Mouse (Mus musculus) CH12.LX (cell line): ENCODE measurements around the gene Tgfbr3. TPM values are rescaled to one million over a fixed set of nuclear protein-coding genes. Genes with fewer than 3 reads are reported as not detected.

Source experiments
- DNase-seq: peaks from one replicate; pipeline ENCODE4 v3.0.0-alpha.2; 2013; ENCODE audit errors: extremely low read depth
- H3K27ac ChIP-seq: 2 replicates; pipeline ENCODE4 v1.5.1; 2012; ENCODE audit warnings: low read depth, mild to moderate bottlenecking, control low read depth, moderate library complexity; ENCODE audit not compliant: insufficient read depth
- H3K27me3 ChIP-seq: replicated peaks from 2 replicates; pipeline ENCODE3; 2012; ENCODE audit warnings: inconsistent platforms
- H3K36me3 ChIP-seq, 2 experiments: replicated peaks in 1 of 2; 2 replicates each; pipeline versions ENCODE3 to v1.6.1; 2012; ENCODE audit warnings: inconsistent platforms in 1 of 2, low read length in 1 of 2, mild to moderate bottlenecking in 1 of 2, mixed read lengths in 1 of 2, moderate library complexity in 1 of 2; ENCODE audit not compliant: control insufficient read depth in 1 of 2, insufficient read depth in 1 of 2
- H3K4me1 ChIP-seq, 2 experiments: 2 replicates each; pipeline ENCODE4 v1.6.1; 2012; ENCODE audit warnings: inconsistent platforms in 1 of 2, moderate library complexity in 1 of 2; ENCODE audit not compliant: insufficient read depth in 2 of 2, control insufficient read depth in 1 of 2
- H3K4me2 ChIP-seq: 2 replicates; pipeline ENCODE4 v1.6.1; 2012; ENCODE audit warnings: low read depth, mild to moderate bottlenecking, control low read depth; ENCODE audit not compliant: poor library complexity, insufficient read depth, severe bottlenecking
- H3K4me3 ChIP-seq, 3 experiments: fragments of 150-350 bp in 1 of 3; sonication (generic) in 1 of 3; replicated peaks in 1 of 3; 2 replicates each; pipeline versions ENCODE3 to v1.5.1; 2011 to 2012; ENCODE audit warnings: low read depth in 2 of 3, low read length in 2 of 3, mild to moderate bottlenecking in 2 of 3, moderate library complexity in 2 of 3, control low read depth in 1 of 3, improper control_type of control experiment in 1 of 3, inconsistent platforms in 1 of 3, mixed read lengths in 1 of 3; ENCODE audit not compliant: poor library complexity in 1 of 3
- H3K79me2 ChIP-seq: replicated peaks from 2 replicates; pipeline ENCODE4 v1.6.1; 2012; ENCODE audit warnings: mild to moderate bottlenecking, moderate library complexity; ENCODE audit not compliant: control insufficient read depth, poor library complexity, insufficient read depth, severe bottlenecking; ENCODE audit errors: extremely low read depth
- H3K9ac ChIP-seq: 2 replicates; pipeline ENCODE4 v1.6.1; 2012; ENCODE audit warnings: low read depth, mild to moderate bottlenecking, control low read depth, moderate library complexity; ENCODE audit not compliant: insufficient read depth
- H3K9me3 ChIP-seq: replicated peaks from 2 replicates; pipeline ENCODE3; 2012; ENCODE audit warnings: low read length, inconsistent platforms, mixed read lengths
- EP300 ChIP-seq: IDR thresholded peaks from 2 replicates; pipeline ENCODE4 v1.6.1; 2011; ENCODE audit warnings: low read length, improper control_type of control experiment
- ETS1 ChIP-seq: conservative IDR thresholded peaks from 2 replicates; pipeline ENCODE4 v1.6.1; 2012; ENCODE audit warnings: low read depth, mild to moderate bottlenecking, inconsistent platforms, low read length, improper control_type of control experiment, moderate library complexity
- GABPA ChIP-seq: IDR thresholded peaks from 2 replicates; pipeline ENCODE4 v1.6.1; 2012; ENCODE audit warnings: low read depth, low read length, improper control_type of control experiment, inconsistent platforms; ENCODE audit not compliant: insufficient replicate concordance
- JUND ChIP-seq: conservative IDR thresholded peaks from 2 replicates; pipeline ENCODE4 v1.6.1; 2011; ENCODE audit warnings: low read depth, low read length, improper control_type of control experiment
- KAT2A ChIP-seq: IDR thresholded peaks from 2 replicates; pipeline ENCODE4 v1.6.1; 2012; ENCODE audit warnings: low read length, improper control_type of control experiment, inconsistent platforms; ENCODE audit not compliant: insufficient replicate concordance
- MAX ChIP-seq: IDR thresholded peaks from 2 replicates; pipeline ENCODE4 v1.6.1; 2011; ENCODE audit warnings: low read length, improper control_type of control experiment
- MEF2A ChIP-seq: IDR thresholded peaks from 2 replicates; pipeline ENCODE4 v1.6.1; 2014; ENCODE audit warnings: low read depth, mild to moderate bottlenecking, inconsistent platforms, low read length, improper control_type of control experiment, borderline replicate concordance
- MXI1 ChIP-seq: IDR thresholded peaks from 2 replicates; pipeline ENCODE4 v1.6.1; 2011; ENCODE audit warnings: mild to moderate bottlenecking, low read depth, low read length, improper control_type of control experiment
- NRF1 ChIP-seq: IDR thresholded peaks from 2 replicates; pipeline ENCODE4 v1.6.1; 2014; ENCODE audit warnings: low read depth, mild to moderate bottlenecking, inconsistent platforms, low read length, improper control_type of control experiment, moderate library complexity
- PAX5 ChIP-seq: IDR thresholded peaks from 2 replicates; pipeline ENCODE4 v1.6.1; 2012; ENCODE audit warnings: low read length, inconsistent platforms, mixed read lengths
- POLR2A ChIP-seq: IDR thresholded peaks from 2 replicates; pipeline ENCODE4 v1.6.1; 2011; ENCODE audit warnings: low read depth, mild to moderate bottlenecking, improper control_type of control experiment, low read length
- POLR2AphosphoS2 ChIP-seq: IDR thresholded peaks from 2 replicates; pipeline ENCODE4 v1.6.1; 2011; ENCODE audit warnings: low read depth, low read length, improper control_type of control experiment
- RAD21 ChIP-seq: IDR thresholded peaks from 2 replicates; pipeline ENCODE4 v1.6.1; 2011; ENCODE audit warnings: low read depth, mild to moderate bottlenecking, low read length, improper control_type of control experiment, moderate library complexity
- RCOR1 ChIP-seq: conservative IDR thresholded peaks from 2 replicates; pipeline ENCODE4 v1.6.1; 2012; ENCODE audit warnings: low read depth, mild to moderate bottlenecking, inconsistent platforms, low read length, improper control_type of control experiment
- SIN3A ChIP-seq: IDR thresholded peaks from 2 replicates; pipeline ENCODE4 v1.6.1; 2012; ENCODE audit warnings: low read length, improper control_type of control experiment, inconsistent platforms
- TCF12 ChIP-seq: IDR thresholded peaks from 2 replicates; pipeline ENCODE4 v1.6.1; 2014; ENCODE audit warnings: low read depth, mild to moderate bottlenecking, inconsistent platforms, low read length, improper control_type of control experiment
- UBTF ChIP-seq: IDR thresholded peaks from 2 replicates; pipeline ENCODE4 v1.6.1; 2012; ENCODE audit warnings: low read depth, mild to moderate bottlenecking, inconsistent platforms, low read length, improper control_type of control experiment, moderate library complexity
- USF2 ChIP-seq: conservative IDR thresholded peaks from 2 replicates; pipeline ENCODE4 v1.6.1; 2011; ENCODE audit warnings: low read depth, low read length, improper control_type of control experiment
- dilution Hi-C: fragments of 300-500 bp; cut with MboI; formaldehyde crosslinking; loops from 2 replicates; pipeline ENCODE4 v1.14.3; 2020; ENCODE audit warnings: low sequenced_read_pairs; ENCODE audit not compliant: extremely low pct_unique_long_range_greater_than_20kb, extremely low pct_ligation_motif_present
- in situ Hi-C: fragments of 300-500 bp; cut with MboI; formaldehyde crosslinking; loops from 3 replicates; pipeline ENCODE4 v1.14.3; 2019; ENCODE audit warnings: low sequenced_read_pairs, low pct_ligation_motif_present, low pct_unique_long_range_greater_than_20kb, mixed read lengths
- polyA plus RNA-seq: library from polyadenylated mRNA; unstranded; fragments of >175 nt; gene quantifications from 2 replicates; pipeline ENCODE4 v1.2.1, GENCODE M21; 2012; ENCODE audit warnings: low read depth; ENCODE audit not compliant: insufficient read length
- total RNA-seq, 2 experiments: library from RNA; depleted of rRNA; stranded (reverse); fragments of 300-350 nt in 1 of 2; fragments of >200 nt in 1 of 2; gene quantifications; 2 replicates each; pipeline ENCODE4 v1.2.3; 2012 to 2014

Tgfbr3 gene
- total and polyA plus RNA-seq, 3 experiments, result 0.13 to 0.46 (median 0.30) TPM

DNA sequence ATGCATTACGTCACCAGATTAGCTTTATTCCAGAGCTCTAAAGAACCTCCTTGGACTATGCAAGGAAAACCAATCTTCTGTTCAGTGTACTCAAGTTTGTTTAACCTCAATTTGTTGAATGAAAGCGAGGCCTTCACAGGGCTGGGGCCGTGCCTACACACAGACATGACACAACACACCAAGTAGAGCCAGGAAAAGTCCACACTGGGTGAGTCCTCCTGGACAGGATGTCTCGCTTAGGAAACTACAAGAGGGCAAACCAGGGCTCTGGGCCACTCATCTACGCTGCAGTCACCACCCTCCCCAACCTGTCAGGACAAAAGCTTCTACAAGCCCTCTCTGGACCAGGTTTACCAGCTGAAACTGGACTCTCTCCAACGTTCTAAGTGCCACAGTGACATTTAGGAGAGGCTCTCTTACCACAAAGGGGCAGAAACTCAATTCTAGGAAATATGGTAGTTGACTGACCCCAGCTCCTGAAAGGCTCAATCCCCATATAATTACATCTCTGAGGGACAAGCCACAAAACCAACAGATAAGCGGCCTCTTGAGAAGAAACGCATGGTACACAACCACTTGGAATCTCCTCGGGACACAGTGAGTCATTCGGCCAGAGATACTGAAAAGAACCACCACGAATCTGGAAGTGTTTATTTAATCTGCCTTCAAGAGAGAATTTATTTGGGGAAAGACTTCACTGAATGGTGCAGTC is 122.6 kb downstream of the Tgfbr3 start:
- H3K4me3 ChIP-seq, result no peak overlapping the region
- H3K27ac ChIP-seq, result no peak overlapping the region
- H3K9me3 ChIP-seq, result no peaks in the 10 kb centered on the region
- H3K4me1 ChIP-seq, result no peaks in the 10 kb centered on the region
- dilution Hi-C loops, result no loop called here
- H3K27me3 ChIP-seq, result no peaks in the 10 kb centered on the region
- in situ Hi-C loops, result no loop called here
- DNase-seq, result no peak
- no peak for TF ChIP-seq ETS1
- no peaks in the 10 kb centered on the region for H3K36me3 ChIP-seq
- H3K79me2 ChIP-seq, result no peaks in the 10 kb centered on the region
- H3K9ac ChIP-seq, result no peak overlapping the region
- H3K4me2 ChIP-seq, result no peak overlapping the region

DNA sequence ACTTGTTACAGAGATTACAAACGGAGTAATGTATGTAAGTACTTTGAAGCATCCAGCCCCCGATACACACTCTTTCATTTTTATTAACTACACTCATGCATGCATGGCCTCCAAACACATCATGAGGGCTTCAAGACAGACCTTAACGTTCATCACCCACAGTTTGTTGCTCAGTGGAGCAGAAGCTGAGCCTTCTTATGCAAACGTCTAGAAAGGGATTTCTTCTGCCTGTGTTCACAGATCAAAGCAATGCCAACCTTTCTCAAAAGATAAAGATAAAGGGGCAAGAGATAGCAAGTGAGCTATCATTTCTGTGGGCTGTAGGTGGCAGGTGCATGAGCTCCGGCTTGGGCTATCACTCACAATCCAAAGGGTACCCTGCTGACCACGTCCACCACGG is 123.7 kb downstream of the Tgfbr3 start:
- H3K9me3 ChIP-seq, result no peaks in the 10 kb centered on the region
- no peaks in the 10 kb centered on the region for H3K36me3 ChIP-seq
- no peaks in the 10 kb centered on the region for H3K4me1 ChIP-seq
- in situ Hi-C loops, result no loop called here
- no peak overlapping the region for H3K4me3 ChIP-seq
- no peak overlapping the region for H3K4me2 ChIP-seq
- no peaks in the 10 kb centered on the region for H3K27me3 ChIP-seq
- H3K9ac ChIP-seq, result no peak overlapping the region
- no peak for TF ChIP-seq KAT2A
- TF ChIP-seq JUND, result no peak
- TF ChIP-seq TCF12, result no peak
- TF ChIP-seq POLR2A, result no peak
- no peak for TF ChIP-seq RCOR1
- no peak for TF ChIP-seq EP300
- TF ChIP-seq PAX5, result no peak
- TF ChIP-seq MAX, result no peak
- dilution Hi-C loops, result no loop called here
- no peak for DNase-seq
- H3K27ac ChIP-seq, result no peak overlapping the region
- no peaks in the 10 kb centered on the region for H3K79me2 ChIP-seq

DNA sequence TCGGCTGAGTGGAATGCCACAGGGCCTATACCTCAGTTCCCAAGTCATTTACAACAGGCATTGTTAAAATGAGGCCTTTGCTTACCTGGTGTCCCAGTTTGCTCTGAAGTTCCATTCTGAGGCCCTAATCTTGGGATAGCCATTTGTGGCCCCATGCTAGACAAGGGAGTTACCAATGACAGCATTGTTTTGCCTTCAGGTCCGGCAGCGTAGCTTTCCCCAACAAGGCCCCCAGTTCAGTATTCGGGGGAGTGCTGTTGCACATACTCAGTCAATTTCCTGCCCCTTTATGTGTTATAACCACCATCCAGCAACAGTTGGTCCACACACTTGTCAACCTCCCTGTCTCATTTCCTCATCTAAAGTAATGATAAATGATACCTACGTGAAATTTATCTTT is 124.2 kb downstream of the Tgfbr3 start:
- TF ChIP-seq POLR2A (no peak), JUND (no peak), UBTF (no peak), NRF1 (no peak), RCOR1 (no peak), MEF2A (no peak), PAX5 (no peak), USF2 (no peak), POLR2AphosphoS2 (no peak), EP300 (no peak), MXI1 (no peak), SIN3A (no peak), RAD21 (no peak), GABPA (no peak)
- DNase-seq, result no peak
- Histone ChIP-seq H3K4me3 (no peak overlapping the region), H3K79me2 (no peaks in the 10 kb centered on the region), H3K9me3 (no peaks in the 10 kb centered on the region), H3K36me3 (no peaks in the 10 kb centered on the region), H3K4me1 (no peaks in the 10 kb centered on the region), H3K4me2 (no peak overlapping the region), H3K27ac (no peak overlapping the region), H3K9ac (no peak overlapping the region), H3K27me3 (no peaks in the 10 kb centered on the region)
- in situ Hi-C loops (no loop called here), dilution Hi-C loops (no loop called here)
